Mouse (Mus musculus): ENCODE data around the gene Ssxb1.
"Not testable (repeated sequence)": the region's sequence is repeated elsewhere in the genome, so short reads cannot be mapped to it uniquely, and the experiment has no call there.

The Ssxb1 gene

DNA sequence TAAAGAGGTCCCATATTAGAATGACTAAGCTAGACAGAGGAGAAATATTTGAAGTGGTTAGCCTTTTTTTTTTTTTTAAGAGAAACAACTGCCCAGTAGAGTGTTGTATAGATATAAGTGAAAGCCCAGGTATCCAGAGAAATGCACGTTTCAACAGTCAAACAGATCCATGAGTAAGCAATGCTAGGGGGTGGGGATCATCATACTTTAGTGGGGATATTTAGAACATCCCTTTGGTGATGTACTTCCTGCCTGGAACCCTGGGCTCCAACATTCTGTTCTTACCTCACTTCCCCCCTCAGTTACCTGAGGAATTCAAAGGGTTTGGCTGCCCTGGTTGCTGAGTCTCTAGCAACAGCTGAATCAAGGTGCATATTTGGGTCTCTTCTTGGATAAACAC is at the start of gene Ssxb1:
Gene Ssxb1, plus strand, starts transcription at position 301 of the 400 bp plus-strand sequence.
- DNase-seq (ENCODE audit: low spot score) = not testable (repeated sequence)

DNA sequence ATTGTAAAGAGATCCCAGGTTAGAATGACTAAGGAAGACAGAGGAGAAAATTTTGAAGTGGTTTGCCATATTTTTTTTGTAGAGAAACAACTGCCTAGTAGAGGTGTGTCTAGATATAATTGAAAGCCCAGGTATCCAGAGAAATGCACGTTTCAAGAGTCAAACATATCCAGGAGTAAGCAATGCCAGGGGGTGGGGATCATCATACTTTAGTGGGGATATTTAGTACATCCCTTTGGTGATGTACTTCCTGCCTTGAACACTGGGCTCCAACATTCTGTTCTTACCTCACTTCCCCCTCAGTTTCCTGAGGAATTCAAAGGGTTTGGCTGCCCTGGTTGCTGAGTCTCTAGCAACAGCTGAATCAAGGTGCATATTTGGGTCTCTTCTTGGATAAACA is 46.4 kb upstream of the Ssxb1 start, which contains the start of gene Ssxb9:
Gene Ssxb9, plus strand, starts transcription at position 301 of the 400 bp plus-strand sequence.
- DNase-seq (ENCODE audit: low spot score) = not testable (repeated sequence)

DNA sequence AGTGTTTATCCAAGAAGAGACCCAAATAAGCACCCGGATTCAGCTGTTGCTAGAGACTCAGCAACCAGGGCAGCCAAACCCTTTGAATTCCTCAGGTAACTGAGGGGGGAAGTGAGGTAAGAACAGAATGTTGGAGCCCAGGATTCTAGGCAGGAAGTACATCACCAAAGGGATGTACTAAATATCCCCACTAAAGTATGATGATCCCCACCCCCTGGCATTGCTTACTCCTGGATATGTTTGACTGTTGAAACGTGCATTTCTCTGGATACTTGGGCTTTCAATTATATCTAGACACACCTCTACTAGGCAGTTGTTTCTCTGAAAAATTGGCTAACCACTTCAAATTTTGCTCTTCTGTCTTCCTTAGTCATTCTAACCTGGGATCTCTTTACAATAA is 48.5 kb downstream of the Ssxb1 start, which contains the start of gene Ssxb2:
Gene Ssxb2, minus strand, starts transcription at position 101 of the 400 bp plus-strand sequence.
- DNase-seq (ENCODE audit: low spot score) = not testable (repeated sequence)

Measured in testis, postnatal 10 days (tissue).